Mouse (Mus musculus) forelimb bud, embryonic 11.5 days (tissue): ENCODE data around the gene Gm15155.
"Not testable (repeated sequence)": the region's sequence is repeated elsewhere in the genome, so short reads cannot be mapped to it uniquely, and the experiment has no call there.

ENCODE experiments used
- DNase-seq: peaks from one replicate; pipeline ENCODE4 v3.0.0-alpha.2; 2012; ENCODE audit warnings: low read depth, low spot score

Gm15155 gene

DNA sequence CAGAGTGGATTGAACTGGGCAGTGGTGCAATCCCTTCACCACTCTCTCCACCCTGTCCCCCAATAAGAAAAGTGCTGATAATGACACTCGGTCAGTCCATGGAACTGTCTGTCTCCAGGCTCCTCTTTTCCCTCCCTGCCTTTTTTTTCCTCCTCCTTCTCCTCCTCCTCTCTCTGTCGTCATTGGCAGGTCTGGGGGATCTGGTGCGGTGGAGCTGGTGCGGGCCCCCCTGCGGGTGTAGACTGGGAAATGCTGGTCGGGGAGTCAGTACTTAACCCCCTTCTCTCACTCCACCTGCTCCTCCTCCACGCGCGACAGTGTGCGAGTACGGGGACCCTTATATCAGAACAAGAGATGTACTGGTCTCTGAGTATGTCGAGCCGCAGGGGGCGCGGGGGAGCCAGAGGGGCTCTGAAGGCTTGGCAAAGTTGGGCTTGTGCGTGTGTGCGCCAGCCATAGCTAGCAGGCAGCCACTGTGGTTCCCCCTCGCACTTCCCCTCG lies at the start of gene Gm15155:
TSS of gene Gm15155 (plus strand) at position 401 of the 501 bp plus-strand sequence.
- DNase-seq = no peak

- DNase-seq = no peak
Measured at GRCm38 (mm10) chrX:155579791-155580190, 44.8 kb upstream of the Gm15155 start.

- no peak for DNase-seq
Measured at GRCm38 (mm10) chrX:155584586-155584985, 40.0 kb upstream of the Gm15155 start.

DNA sequence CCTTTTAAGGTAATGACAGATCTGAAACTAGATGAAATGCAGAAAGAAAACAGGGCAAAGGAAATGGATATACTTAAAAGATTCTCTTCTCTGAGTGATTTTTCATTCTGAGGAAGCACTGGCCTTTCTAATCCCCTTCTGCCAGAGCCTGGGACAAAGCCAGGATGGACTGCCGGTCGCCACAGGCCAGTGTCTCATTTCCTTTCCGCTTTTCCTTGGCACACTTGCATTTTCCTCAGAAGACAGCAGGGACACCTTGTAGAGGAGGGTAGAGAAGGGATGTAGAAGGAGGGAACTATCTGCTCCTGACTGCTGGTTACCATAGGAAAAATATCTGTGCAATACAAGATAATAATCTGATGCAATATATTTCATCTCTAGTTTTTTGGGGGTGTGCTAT lies 33.1 kb upstream of the Gm15155 start:
- no peak for DNase-seq

DNA sequence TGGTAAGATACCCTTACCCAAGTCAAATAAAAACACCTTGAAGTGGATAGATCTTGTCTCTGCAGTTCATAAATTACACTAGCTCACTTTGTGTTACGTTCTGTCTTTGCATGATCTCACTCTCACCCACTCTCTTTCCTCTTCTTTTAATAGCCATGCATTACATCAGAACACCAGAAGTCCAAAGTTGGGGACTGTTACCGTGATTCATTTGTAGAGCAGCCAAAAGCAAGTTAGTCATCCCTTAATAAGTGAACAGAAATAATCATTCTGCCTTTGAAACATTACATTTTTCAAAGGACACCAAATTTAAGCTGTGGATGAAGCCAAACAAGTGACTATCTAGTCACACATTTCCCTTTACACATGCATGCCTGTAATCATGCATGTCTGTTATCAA lies 32.1 kb upstream of the Gm15155 start:
- DNase-seq = no peak

DNA sequence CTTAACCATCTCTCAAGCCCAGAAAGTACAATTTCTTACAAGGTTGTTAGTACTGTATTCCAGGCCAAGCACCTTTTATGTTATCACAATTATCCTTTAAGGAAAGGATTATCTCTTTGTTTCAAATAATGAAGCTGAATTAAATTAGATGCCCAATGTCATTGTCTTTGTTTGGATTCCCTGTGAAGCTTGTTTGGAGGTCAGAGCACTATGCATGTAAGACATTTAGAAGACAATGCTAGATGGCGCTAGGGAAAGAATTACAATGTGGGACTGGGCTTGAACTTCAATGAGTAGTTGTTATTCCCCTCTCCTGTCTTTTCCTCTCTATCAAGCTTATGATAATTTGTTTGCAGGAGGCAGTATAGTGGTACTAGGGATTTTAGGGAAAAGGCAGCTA lies 29.9 kb upstream of the Gm15155 start:
- no peak for DNase-seq

GRCm38 (mm10) chrX:155596390-155596789 lies 28.2 kb upstream of the Gm15155 start:
- no peak for DNase-seq

- no peak for DNase-seq
Measured at GRCm38 (mm10) chrX:155601196-155601595, 23.3 kb upstream of the Gm15155 start.

- DNase-seq = no peak
Measured at GRCm38 (mm10) chrX:155622527-155622926, 2.0 kb upstream of the Gm15155 start.

DNA sequence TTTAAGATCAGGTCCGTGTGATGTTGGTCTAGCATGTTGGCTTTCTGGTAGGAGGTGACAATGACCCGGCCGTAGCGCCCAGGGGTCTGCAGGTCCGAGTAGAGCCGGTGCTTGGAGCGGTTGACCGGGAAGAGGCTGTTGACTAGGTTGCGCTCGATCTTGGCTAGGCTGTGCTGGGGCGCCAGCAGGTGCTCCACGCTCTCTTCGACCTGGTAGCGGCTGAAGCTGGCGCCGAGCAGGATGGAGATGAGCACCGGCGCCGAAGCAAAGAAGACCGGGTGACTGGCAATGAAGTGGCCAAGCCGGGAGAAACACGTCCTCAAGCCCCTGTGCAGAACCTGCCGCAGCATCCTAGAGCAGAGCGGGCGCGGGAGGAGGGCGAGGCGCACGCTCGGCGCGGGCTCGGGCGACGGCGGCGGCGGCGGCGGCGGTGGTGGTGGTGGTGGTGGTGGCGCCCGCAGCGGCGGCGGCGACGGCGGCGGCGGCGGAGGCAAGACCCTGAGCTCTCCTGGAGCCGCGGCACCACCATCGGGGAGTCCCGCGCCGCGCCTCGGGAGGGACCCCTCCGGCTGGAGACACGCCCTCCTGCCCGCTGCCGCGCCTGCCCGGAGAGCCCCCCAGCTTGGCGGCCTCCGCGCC lies 1.5 kb upstream of the Gm15155 start:
- no peak for DNase-seq

DNA sequence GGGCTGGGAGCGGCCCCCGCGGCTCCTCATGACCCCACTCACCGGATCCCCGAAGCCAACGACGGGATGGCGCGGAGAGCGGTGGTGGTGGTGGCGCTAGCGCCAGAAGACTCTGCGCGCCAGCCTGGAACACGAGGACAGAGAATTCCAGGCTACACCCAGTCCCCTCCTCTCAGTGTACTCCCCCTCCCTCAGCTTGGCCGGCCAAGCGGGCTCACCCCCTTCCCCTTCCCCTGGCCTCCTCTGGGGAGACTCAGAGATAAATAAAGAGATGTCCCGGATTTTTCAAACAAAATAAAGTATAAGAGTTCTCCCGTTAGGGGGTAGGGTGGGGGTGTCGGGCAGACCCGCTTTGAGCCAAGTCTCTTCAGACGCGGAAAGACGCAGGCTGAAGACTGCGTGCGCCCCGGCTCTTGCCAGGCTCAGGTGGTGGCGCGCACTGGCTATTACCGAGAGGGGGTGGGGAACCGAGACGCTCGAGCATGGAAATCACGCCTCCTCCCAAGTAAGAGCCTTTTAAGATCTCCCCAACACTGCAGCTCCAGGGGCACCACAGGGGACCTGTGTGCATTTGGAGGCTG lies 750 bp upstream of the Gm15155 start, which contains the start of gene Ptchd1:
TSS of gene Ptchd1 (minus strand) at position 114 of the 581 bp plus-strand sequence.
- DNase-seq = no peak

- no peak for DNase-seq
Measured at GRCm38 (mm10) chrX:155624895-155625294, 354 bp downstream of the Gm15155 start.

DNA sequence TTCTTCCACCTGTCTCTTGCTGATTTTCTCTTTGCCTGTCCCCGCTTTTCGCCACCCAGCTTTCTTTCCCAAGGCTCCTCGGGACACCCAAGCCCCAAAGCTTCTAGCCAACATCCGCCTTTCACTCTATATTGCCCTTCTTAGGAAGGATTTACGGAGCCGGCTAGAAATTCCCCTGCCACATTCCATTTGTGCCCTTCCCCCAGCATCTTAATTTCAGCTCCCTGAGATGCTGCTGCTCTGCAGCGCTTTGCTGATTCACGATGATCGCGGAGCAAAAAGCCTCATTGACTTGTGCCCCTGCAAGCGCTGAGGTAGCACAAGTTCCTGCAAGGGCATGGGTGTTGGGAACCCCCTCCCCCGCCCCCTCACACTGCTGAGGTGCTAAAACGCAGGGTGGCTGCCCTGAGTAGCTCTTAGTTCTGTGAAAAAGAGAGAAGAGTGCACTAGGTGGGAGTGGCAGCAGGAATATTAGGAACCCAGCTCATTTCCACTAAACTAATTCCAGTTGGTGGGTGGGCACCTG lies 1.2 kb downstream of the Gm15155 start:
- DNase-seq = no peak

DNA sequence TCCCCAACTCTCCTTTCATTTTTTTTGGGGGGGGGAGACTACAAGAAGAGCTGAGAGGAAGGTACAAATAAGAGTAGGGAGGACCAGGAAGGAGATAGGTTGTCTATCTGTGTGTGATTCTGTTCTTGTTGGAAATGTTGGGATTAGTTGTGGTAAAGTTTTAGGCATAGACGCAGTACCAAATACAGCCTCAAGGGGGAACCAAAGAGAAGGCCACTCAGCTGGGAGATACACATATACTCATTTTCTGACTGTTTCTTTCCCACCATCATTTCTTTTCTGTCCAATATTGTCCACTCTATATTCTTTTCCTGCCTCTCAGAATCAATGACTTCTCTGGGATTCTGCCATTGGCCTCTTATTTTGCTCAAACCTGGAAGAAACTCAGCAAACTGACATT lies 19.4 kb downstream of the Gm15155 start:
- DNase-seq = no peak

DNA sequence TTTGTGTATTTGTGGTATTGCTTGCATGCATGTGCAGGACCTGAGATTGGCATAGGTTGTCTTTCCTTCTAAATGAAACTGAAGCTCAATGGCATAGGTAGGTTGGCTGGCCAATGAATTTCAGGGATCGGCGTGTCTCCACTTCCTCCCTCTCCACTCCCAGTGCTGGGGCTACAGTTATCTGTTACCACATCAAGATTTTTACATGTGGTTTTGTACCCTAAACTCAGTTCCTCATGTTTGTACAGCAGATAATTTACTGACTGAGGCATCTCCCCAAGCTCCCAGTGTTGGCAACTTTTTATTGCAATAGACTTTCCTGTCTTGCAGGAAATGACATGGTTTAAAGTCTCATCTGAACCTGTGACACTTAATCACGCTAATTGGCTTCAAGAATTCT lies 21.4 kb downstream of the Gm15155 start:
- no peak for DNase-seq

DNA sequence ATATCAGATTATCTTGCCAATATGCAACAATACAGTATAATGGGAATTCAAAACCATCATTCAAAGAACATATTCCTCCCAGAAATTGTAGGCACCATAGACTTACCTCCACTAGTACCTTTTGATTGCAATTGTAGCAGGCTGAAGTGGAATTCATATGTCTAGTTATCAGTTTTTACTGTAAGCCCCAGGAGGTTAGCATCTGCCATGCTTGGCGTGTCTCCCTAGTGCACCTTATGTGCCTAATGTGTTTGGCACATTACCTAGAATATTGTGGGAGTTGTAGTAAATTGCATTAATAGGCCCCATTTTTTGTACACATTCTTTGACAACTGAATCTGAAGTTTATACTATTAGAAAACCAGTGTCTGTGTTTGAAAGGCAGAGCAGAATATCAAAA lies 33.4 kb downstream of the Gm15155 start:
- DNase-seq = no peak

- not testable (repeated sequence) for DNase-seq
Measured at GRCm38 (mm10) chrX:155690440-155690839, 65.9 kb downstream of the Gm15155 start.

DNA sequence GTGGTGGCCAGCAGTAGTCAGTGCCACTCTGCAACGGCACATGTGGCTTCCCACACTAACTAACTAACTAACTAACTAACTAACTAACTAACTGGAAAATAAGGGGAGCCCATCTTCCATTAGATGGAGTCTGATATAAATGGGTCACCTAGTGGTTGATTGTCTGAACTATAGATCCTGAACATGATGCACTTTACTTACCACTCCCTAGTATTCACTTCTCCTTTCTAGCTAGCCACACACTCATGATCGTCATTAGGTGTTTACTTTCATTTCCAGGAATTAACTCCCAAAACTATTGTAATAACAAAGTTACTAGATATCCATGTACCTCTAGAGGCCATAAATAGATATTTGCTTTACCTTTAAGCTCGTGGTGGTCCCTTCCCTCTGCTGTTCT lies 99.6 kb downstream of the Gm15155 start:
- DNase-seq = no peak

- DNase-seq = no peak
Measured at GRCm38 (mm10) chrX:155728387-155728786, 103.8 kb downstream of the Gm15155 start.

DNA sequence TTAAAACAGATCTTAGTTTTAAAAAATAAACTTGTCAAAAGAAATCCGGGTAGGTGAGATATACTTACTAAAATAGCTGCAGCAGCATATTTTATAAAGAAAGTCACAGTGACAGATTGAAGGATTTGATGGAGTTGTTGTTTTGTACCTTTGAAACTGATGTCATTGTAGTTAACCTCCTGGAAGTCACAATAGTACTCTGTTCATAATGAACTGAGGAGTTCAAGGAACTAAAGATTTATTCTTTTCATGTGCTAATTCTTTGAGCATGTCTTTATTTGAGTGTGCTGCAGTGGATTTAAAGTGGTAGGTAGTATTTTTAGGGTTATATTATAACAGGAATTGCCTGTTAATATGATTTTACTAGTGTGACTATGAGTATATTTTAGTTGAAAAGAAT lies 263.6 kb downstream of the Gm15155 start:
- DNase-seq = no peak

DNA sequence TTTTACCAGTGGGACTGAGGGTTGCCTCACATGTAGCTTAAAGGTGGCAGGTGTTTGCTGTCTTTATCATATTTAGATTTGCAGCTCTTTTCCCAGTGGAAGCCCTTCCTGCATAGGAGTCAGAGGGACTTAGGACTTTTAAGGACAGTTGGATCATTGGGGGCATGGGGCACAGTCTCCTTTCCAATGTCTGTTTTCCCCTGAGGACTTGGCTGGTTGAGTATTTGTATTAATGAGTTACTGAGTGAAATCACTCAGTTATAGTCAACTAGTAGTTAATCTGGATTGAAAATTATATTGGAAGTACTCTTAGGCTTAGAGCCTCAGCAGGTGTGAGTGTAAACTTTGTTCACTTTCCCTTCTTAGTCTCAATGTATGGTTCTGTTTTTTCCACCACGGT lies 275.5 kb downstream of the Gm15155 start:
- no peak for DNase-seq

- no peak for DNase-seq
Measured at GRCm38 (mm10) chrX:155901742-155902141, 277.2 kb downstream of the Gm15155 start.

- no peak for DNase-seq
Measured at GRCm38 (mm10) chrX:155903108-155903507, 278.6 kb downstream of the Gm15155 start.
